Mouse (Mus musculus) embryo, embryonic 9.5 days (tissue): ENCODE results near the gene Ap4m1.
A peak's percentile ranks its signal among the peaks of the same experiment; 100 is the strongest.
"Not testable (repeated sequence)": the region's sequence is repeated elsewhere in the genome, so short reads cannot be mapped to it uniquely, and the experiment has no call there.

Experiments
- DNase-seq: peaks from one replicate; pipeline ENCODE4 v3.0.0-alpha.2; 2017; ENCODE audit errors: extremely low spot score

Ap4m1 gene

GRCm38 (mm10) chr5:138195463-138195862 is 23.7 kb downstream of the Ap4m1 start:
- DNase-seq = no peak

GRCm38 (mm10) chr5:138199576-138199975 is 27.8 kb downstream of the Ap4m1 start:
- DNase-seq = no peak

- DNase-seq = no peak
Observed at GRCm38 (mm10) chr5:138202086-138202485, 30.3 kb downstream of the Ap4m1 start.

- no peak for DNase-seq
Observed at GRCm38 (mm10) chr5:138207253-138207652, 35.5 kb downstream of the Ap4m1 start.

GRCm38 (mm10) chr5:138207873-138208272 is 36.1 kb downstream of the Ap4m1 start:
- no peak for DNase-seq

- DNase-seq = not testable (repeated sequence)
Observed at GRCm38 (mm10) chr5:138216632-138217031, 44.8 kb downstream of the Ap4m1 start.

GRCm38 (mm10) chr5:138219864-138220263 is 48.1 kb downstream of the Ap4m1 start:
- no peak for DNase-seq

- DNase-seq = peak; percentile 65
Observed at GRCm38 (mm10) chr5:138222111-138222510, 50.3 kb downstream of the Ap4m1 start.

GRCm38 (mm10) chr5:138223287-138223686 is 51.5 kb downstream of the Ap4m1 start:
- no peak for DNase-seq

- no peak for DNase-seq
Observed at GRCm38 (mm10) chr5:138225700-138226099, 53.9 kb downstream of the Ap4m1 start, which contains the start of gene Nxpe5. Nxpe5 (plus strand) TSS chr5:138225898.

- DNase-seq = no peak
Observed at GRCm38 (mm10) chr5:138226491-138226890, 54.7 kb downstream of the Ap4m1 start.

GRCm38 (mm10) chr5:138227367-138227766 is 55.6 kb downstream of the Ap4m1 start:
- no peak for DNase-seq

- DNase-seq = no peak
Observed at GRCm38 (mm10) chr5:138228026-138228425, 56.2 kb downstream of the Ap4m1 start.

GRCm38 (mm10) chr5:138229511-138229910 is 57.7 kb downstream of the Ap4m1 start:
- DNase-seq = no peak
